Mouse (Mus musculus) hindbrain, embryonic 14.5 days (tissue): Measurements from ENCODE around the gene H2-Eb2. TPM values are rescaled to one million over a fixed set of nuclear protein-coding genes. Genes with fewer than 3 reads are reported as not detected.
"Not testable (repeated sequence)": the region's sequence is repeated elsewhere in the genome, so short reads cannot be mapped to it uniquely, and the experiment has no call there.

Experiments
- ATAC-seq: fragments of 200-750 bp; cut with Nextera tagmentation; 2 replicates; pipeline ENCODE4 v1.8.0; 2017; ENCODE audit warnings: moderate number of reproducible peaks, mild to moderate bottlenecking, moderate TSS enrichment, moderate library complexity; ENCODE audit not compliant: low FRiP score
- DNase-seq: peaks from one replicate; pipeline ENCODE4 v3.0.0-alpha.2; 2015; ENCODE audit warnings: low spot score
- H3K27ac ChIP-seq: fragments of 300-500 bp; sonication (generic); 2 replicates; pipeline ENCODE4 v1.5.1; 2014; ENCODE audit warnings: mild to moderate bottlenecking, moderate library complexity
- H3K27me3 ChIP-seq: fragments of 300-500 bp; sonication (generic); 2 replicates; pipeline ENCODE4 v1.6.1; 2014; ENCODE audit warnings: mild to moderate bottlenecking, low read length, mixed read lengths; ENCODE audit not compliant: control insufficient read depth, insufficient read depth
- H3K36me3 ChIP-seq: fragments of 300-500 bp; sonication (generic); replicated peaks from 2 replicates; pipeline ENCODE4 v1.6.1; 2014; ENCODE audit not compliant: control insufficient read depth, insufficient read depth
- H3K4me1 ChIP-seq: fragments of 300-500 bp; sonication (generic); replicated peaks from 2 replicates; pipeline ENCODE4 v1.6.1; 2014; ENCODE audit warnings: antibody characterized with exemption, low read length, mixed read lengths; ENCODE audit not compliant: control insufficient read depth, insufficient read depth
- H3K4me2 ChIP-seq: fragments of 300-500 bp; sonication (generic); replicated peaks from 2 replicates; pipeline ENCODE4 v1.6.1; 2014; ENCODE audit warnings: mild to moderate bottlenecking, moderate library complexity
- H3K4me3 ChIP-seq: fragments of 300-500 bp; sonication (generic); replicated peaks from 2 replicates; pipeline ENCODE4 v1.5.1; 2014; ENCODE audit warnings: mild to moderate bottlenecking, low read length
- H3K9ac ChIP-seq: fragments of 300-500 bp; sonication (generic); 2 replicates; pipeline ENCODE4 v1.6.1; 2014
- H3K9me3 ChIP-seq: fragments of 300-500 bp; sonication (generic); 2 replicates; pipeline ENCODE4 v1.6.1; 2016; ENCODE audit warnings: low read length; ENCODE audit not compliant: control insufficient read depth
- WGBS: fragments of 180-500 bp; shearing (Covaris S2); extraction: QIAGEN DNeasy Blood & Tissue Kit; methylation state at CpG from one replicate; pipeline ENCODE4 v1.1.7; 2014; 5-methylcytosine and 5-hydroxymethylcytosine counted together
- polyA plus RNA-seq: library from polyadenylated mRNA; unstranded; fragments of >200 nt; fragmentation: Nextera tagmentation; extraction: Ambion mirVana; gene quantifications from 2 replicates; pipeline ENCODE4 v1.2.1, GENCODE M21; 2014

H2-Eb2 gene
- polyA plus RNA-seq, 1 experiment from 2014 or later, result 0.12 TPM

- no peak overlapping the region for H3K27ac ChIP-seq
- no peak overlapping the region for H3K4me3 ChIP-seq
- no peaks in the 10 kb centered on the region for H3K36me3 ChIP-seq
- H3K9me3 ChIP-seq, result no peaks in the 10 kb centered on the region
- DNase-seq (no peak), ATAC-seq (no peak)
- no peak overlapping the region for H3K9ac ChIP-seq
- 94% methylated on average over 2 of the region's 2 CpGs for WGBS
- no peak overlapping the region for H3K4me2 ChIP-seq
- no peaks in the 10 kb centered on the region for H3K27me3 ChIP-seq
- no peaks in the 10 kb centered on the region for H3K4me1 ChIP-seq
Observed at GRCm38 (mm10) chr17:34303789-34304188, 21.7 kb upstream of the H2-Eb2 start.

- WGBS, result 25% methylated on average over 4 of the region's 4 CpGs
- DNase-seq (peak; percentile 82), ATAC-seq (0 out of 2 replicates have a peak, but pooled peaks have one; percentile 23)
- no peak overlapping the region for H3K4me2 ChIP-seq
- no peak overlapping the region for H3K9ac ChIP-seq
- H3K36me3 ChIP-seq, result no peaks in the 10 kb centered on the region
- H3K9me3 ChIP-seq, result no peaks in the 10 kb centered on the region
- no peaks in the 10 kb centered on the region for H3K27me3 ChIP-seq
- no peak overlapping the region for H3K4me3 ChIP-seq
- no peaks in the 10 kb centered on the region for H3K4me1 ChIP-seq
- H3K27ac ChIP-seq, result no peak overlapping the region
Observed at GRCm38 (mm10) chr17:34304751-34305150, 20.7 kb upstream of the H2-Eb2 start.

GRCm38 (mm10) chr17:34305380-34306030, 20.0 kb upstream of the H2-Eb2 start, which contains the start of gene H2-Eb1:
H2-Eb1 (plus strand) TSS chr17:34305867.
- peak; percentile 86 for ATAC-seq
- peak; percentile 96 for DNase-seq
- no peaks in the 10 kb centered on the region for H3K9me3 ChIP-seq

DNA sequence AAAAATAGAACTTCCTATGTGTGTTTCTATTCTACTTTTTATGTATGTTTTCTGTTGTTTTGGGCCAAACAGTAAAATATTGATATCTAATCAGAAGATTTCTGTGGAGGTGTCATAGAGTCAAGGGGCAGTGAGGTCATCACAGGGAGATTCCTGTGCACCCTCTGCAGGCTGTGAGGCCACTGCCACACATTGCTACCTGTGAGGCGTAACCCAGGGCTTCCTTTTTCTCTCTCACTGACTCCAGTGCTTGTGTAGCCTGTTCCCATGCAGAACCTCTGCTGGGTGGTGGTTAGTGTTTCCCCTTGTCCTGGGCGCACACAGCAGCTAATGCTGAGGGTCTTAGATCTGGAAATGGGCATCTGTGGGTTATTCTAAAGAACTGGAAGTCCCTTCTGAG, 19.1 kb upstream of the H2-Eb2 start:
- Histone ChIP-seq H3K4me2 (no peak overlapping the region), H3K4me3 (no peak overlapping the region), H3K27ac (no peak overlapping the region), H3K9ac (no peak overlapping the region), H3K4me1 (no peaks in the 10 kb centered on the region), H3K36me3 (no peaks in the 10 kb centered on the region), H3K9me3 (no peaks in the 10 kb centered on the region), H3K27me3 (no peaks in the 10 kb centered on the region)
- no peak for DNase-seq
- ATAC-seq, result no peak
- WGBS, result 82% methylated on average over 2 of the region's 2 CpGs

More at GRCm38 (mm10) chr17:34305380-34306030, 20.0 kb upstream of the H2-Eb2 start, which contains the start of gene H2-Eb1:
- Histone ChIP-seq H3K9ac (no peak within 1 kb of the TSS), H3K27ac (no peak within 1 kb of the TSS), H3K4me2 (no peak within 1 kb of the TSS), H3K27me3 (no peaks in the 10 kb centered on the region), H3K36me3 (no peaks in the 10 kb centered on the region), H3K4me3 (no peak within 1 kb of the TSS), H3K4me1 (no peaks in the 10 kb centered on the region)

DNA sequence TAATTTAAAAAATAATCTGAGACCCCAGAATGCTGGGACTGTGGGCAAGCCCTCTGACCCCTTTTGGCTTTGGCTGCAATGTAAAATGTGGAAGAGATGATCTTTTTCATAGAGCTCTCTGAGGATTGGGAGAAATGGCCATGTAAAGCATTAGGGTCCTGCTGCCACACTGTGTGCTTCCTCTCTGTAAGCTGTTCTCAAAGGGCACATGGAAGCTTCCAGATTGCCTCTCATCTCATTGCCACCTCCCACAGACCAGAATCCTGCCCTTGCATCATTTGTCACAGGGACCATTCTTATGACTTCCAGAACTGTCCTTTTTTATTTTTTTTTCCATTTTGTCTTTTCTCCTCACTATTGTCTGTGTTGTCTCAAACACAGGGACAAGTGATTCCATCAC, 18.2 kb upstream of the H2-Eb2 start:
- Histone ChIP-seq H3K36me3 (no peaks in the 10 kb centered on the region), H3K27ac (no peak overlapping the region), H3K9ac (no peak overlapping the region), H3K27me3 (no peaks in the 10 kb centered on the region), H3K4me1 (no peaks in the 10 kb centered on the region), H3K4me2 (no peak overlapping the region), H3K4me3 (no peak overlapping the region), H3K9me3 (no peaks in the 10 kb centered on the region)
- DNase-seq (no peak), ATAC-seq (no peak)

DNA sequence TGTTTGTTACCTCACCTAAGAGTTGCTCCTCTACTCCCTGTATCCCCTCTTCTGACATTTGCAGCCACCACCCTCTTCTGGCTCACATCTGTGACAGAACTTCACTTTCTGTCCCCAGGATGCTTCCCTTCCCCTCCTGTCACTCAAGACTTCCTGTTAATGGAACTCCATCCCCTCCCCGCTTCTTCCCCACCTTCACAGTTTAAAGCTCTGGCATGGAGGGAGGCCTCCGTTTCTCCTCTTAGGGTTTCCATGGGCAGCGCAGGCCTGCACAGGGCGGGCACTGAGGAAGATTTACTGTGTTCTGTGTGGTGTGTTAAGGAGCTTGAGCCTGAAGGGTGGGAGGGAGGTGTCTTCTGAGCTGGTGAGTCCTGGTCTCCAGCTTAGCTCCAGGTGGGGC, 17.3 kb upstream of the H2-Eb2 start:
- Histone ChIP-seq H3K27ac (no peak overlapping the region), H3K4me3 (no peak overlapping the region), H3K4me1 (no peaks in the 10 kb centered on the region), H3K9ac (no peak overlapping the region), H3K27me3 (no peaks in the 10 kb centered on the region), H3K36me3 (no peaks in the 10 kb centered on the region), H3K4me2 (no peak overlapping the region), H3K9me3 (no peaks in the 10 kb centered on the region)
- WGBS, result 89% methylated on average over 4 of the region's 4 CpGs
- ATAC-seq (no peak), DNase-seq (no peak)

- Histone ChIP-seq H3K36me3 (no peaks in the 10 kb centered on the region), H3K9ac (peak overlapping the region; percentile 67), H3K9me3 (no peaks in the 10 kb centered on the region), H3K4me3 (peak overlapping the region; percentile 52), H3K27me3 (no peaks in the 10 kb centered on the region), H3K27ac (peak overlapping the region; percentile 53), H3K4me2 (peak overlapping the region; percentile 74), H3K4me1 (no peaks in the 10 kb centered on the region)
- no peak for ATAC-seq
- DNase-seq, result no peak
- 31% methylated on average over 10 of the region's 10 CpGs for WGBS
Observed at GRCm38 (mm10) chr17:34309225-34309624, 16.2 kb upstream of the H2-Eb2 start.

- ATAC-seq (peak; percentile 89), DNase-seq (peak; percentile 53)
- 31% methylated on average over 38 of the region's 38 CpGs for WGBS
- peak overlapping the region; percentile 74 for H3K4me2 ChIP-seq
- peak overlapping the region; percentile 67 for H3K9ac ChIP-seq
- peak overlapping the region; percentile 52 for H3K4me3 ChIP-seq
- H3K4me1 ChIP-seq, result no peaks in the 10 kb centered on the region
- no peaks in the 10 kb centered on the region for H3K36me3 ChIP-seq
- no peaks in the 10 kb centered on the region for H3K27me3 ChIP-seq
- peak overlapping the region; percentile 53 for H3K27ac ChIP-seq
- no peaks in the 10 kb centered on the region for H3K9me3 ChIP-seq
Observed at GRCm38 (mm10) chr17:34309683-34310385, 15.6 kb upstream of the H2-Eb2 start.

DNA sequence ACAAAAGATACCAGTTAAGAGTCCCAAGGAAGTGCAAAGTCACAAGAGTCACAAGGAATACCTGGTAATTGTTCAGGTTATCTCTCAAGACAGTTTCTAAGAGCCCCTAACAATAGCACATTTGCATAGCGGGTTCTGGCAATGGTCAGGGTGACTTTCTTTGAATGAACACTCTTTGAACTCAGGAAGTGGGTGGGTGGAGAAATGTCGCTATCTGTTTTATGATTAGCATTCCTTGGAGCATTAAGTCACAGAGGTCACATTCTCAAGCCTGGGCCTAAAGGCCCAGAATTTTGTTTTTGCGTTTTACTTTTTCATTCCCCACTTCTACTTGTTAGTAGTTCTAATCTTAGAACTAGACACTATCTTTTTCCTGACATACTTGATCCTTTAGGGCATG, 14.9 kb upstream of the H2-Eb2 start:
- not testable (repeated sequence) for H3K4me1 ChIP-seq, H3K27me3 ChIP-seq, ATAC-seq, H3K36me3 ChIP-seq, H3K27ac ChIP-seq, H3K4me2 ChIP-seq, H3K4me3 ChIP-seq, H3K9me3 ChIP-seq, DNase-seq, H3K9ac ChIP-seq
- whole genome bisulfite sequencing, result 78% methylated on average over 3 of the region's 3 CpGs
